Mouse (Mus musculus): ENCODE results near the gene Hoxb3. TPM values are rescaled to one million over a fixed set of nuclear protein-coding genes. Genes with fewer than 3 reads are reported as not detected.

The Hoxb3 gene
- polyA plus RNA-seq, 1 experiment from 2014 or later: not detected

MicroRNA genes within 50 kb of the gene (microRNA counts, 519-probe panel; counts per million panel counts)
- microRNA mmu-miR-10a: 2,744 counts per million, percentile 63 among the panel's probes with 10 or more counts

Small RNA genes within 50 kb of the gene (microRNA-seq; reads per million reads assigned to microRNA genes)
- gene Mir10a: 178 reads per million, percentile 57 among the genes with 10 or more reads in this experiment

Other genes starting within 250 kb of the Hoxb3 start
- 421 and 435 TPM in 2 replicates for gene Atp5g1, start 247.7 kb upstream of the Hoxb3 start, polyA plus RNA-seq (2015; fragmentation: Nextera tagmentation; extraction: Ambion mirVana)
- gene Calcoco2, start 211.4 kb upstream of the Hoxb3 start, polyA plus RNA-seq (2015; fragmentation: Nextera tagmentation; extraction: Ambion mirVana): not detected in 2 replicates
- 0.19 and 0.22 TPM in 2 replicates for gene Ttll6, start 189.5 kb upstream of the Hoxb3 start, polyA plus RNA-seq (2015; fragmentation: Nextera tagmentation; extraction: Ambion mirVana)
- not detected in 2 replicates for gene Hoxb13, start 129.0 kb upstream of the Hoxb3 start, polyA plus RNA-seq (2015; fragmentation: Nextera tagmentation; extraction: Ambion mirVana)
- gene Hoxb9, start 51.9 kb upstream of the Hoxb3 start, polyA plus RNA-seq (2015; fragmentation: Nextera tagmentation; extraction: Ambion mirVana): not detected in 2 replicates
- not detected in 2 replicates for gene Hoxb8, start 41.4 kb upstream of the Hoxb3 start, polyA plus RNA-seq (2015; fragmentation: Nextera tagmentation; extraction: Ambion mirVana)
- not detected in 2 replicates for gene Hoxb7, start 36.7 kb upstream of the Hoxb3 start, polyA plus RNA-seq (2015; fragmentation: Nextera tagmentation; extraction: Ambion mirVana)
- gene Hoxb6, start 30.9 kb upstream of the Hoxb3 start, polyA plus RNA-seq (2015; fragmentation: Nextera tagmentation; extraction: Ambion mirVana): not detected in 2 replicates
- gene Hoxb5, start 20.0 kb upstream of the Hoxb3 start, polyA plus RNA-seq (2015; fragmentation: Nextera tagmentation; extraction: Ambion mirVana): 0.09 TPM in 1 of 2 replicates, not detected in the other
- not detected in 2 replicates for gene Hoxb4, start 5.1 kb upstream of the Hoxb3 start, polyA plus RNA-seq (2015; fragmentation: Nextera tagmentation; extraction: Ambion mirVana)
- gene Hoxb2, start 27.2 kb downstream of the Hoxb3 start, polyA plus RNA-seq (2015; fragmentation: Nextera tagmentation; extraction: Ambion mirVana): not detected in 2 replicates
- not detected in 2 replicates for gene Hoxb1, start 42.4 kb downstream of the Hoxb3 start, polyA plus RNA-seq (2015; fragmentation: Nextera tagmentation; extraction: Ambion mirVana)
- gene Skap1, start 141.3 kb downstream of the Hoxb3 start, polyA plus RNA-seq (2015; fragmentation: Nextera tagmentation; extraction: Ambion mirVana): 2.5 and 4.0 TPM in 2 replicates